Mouse (Mus musculus): Measurements from ENCODE around the gene Tsc2. TPM values are rescaled to one million over a fixed set of nuclear protein-coding genes. Genes with fewer than 3 reads are reported as not detected.

Gene Tsc2
- polyA plus RNA-seq, 1 experiment: 163 TPM

GRCm38 (mm10) chr17:24563638-24564037 is 68.8 kb downstream of the Tsc2 start:
- Histone ChIP-seq H3K36me3 (ENCODE audit: control insufficient read depth, insufficient read depth, low read length) (no peaks in the 10 kb centered on the region), H3K4me1 (replicated peaks; ENCODE audit: control insufficient read depth, insufficient read depth, low read length) (peaks cover 3% of the 10 kb centered on the region), H3K27ac (ENCODE audit: control insufficient read depth, insufficient read depth, low read length) (no peak overlapping the region), H3K27me3 (ENCODE audit: control insufficient read depth, insufficient read depth, low read length) (no peaks in the 10 kb centered on the region), H3K4me3 (ENCODE audit: control insufficient read depth, insufficient read depth, low read length) (no peak overlapping the region)
- TF ChIP-seq POLR2A (IDR thresholded peaks at IDR 0.05; ENCODE audit: control insufficient read depth, extremely low read depth, insufficient read depth, low read length, poor library complexity) (no peak), CTCF (IDR thresholded peaks at IDR 0.05; ENCODE audit: borderline replicate concordance, control insufficient read depth, extremely low read depth, insufficient read depth, low read length, poor library complexity) (no peak)
- 51% methylated on average over 5 of the region's 5 CpGs for WGBS
- DNase-seq: no peak

- H3K27ac ChIP-seq (ENCODE audit: control insufficient read depth, insufficient read depth, low read length): no peak overlapping the region
- H3K27me3 ChIP-seq (ENCODE audit: control insufficient read depth, insufficient read depth, low read length): no peaks in the 10 kb centered on the region
- H3K4me1 ChIP-seq (replicated peaks; ENCODE audit: control insufficient read depth, insufficient read depth, low read length): peaks cover 6% of the 10 kb centered on the region
- DNase-seq: no peak
- no peak for TF ChIP-seq CTCF (IDR thresholded peaks at IDR 0.05; ENCODE audit: borderline replicate concordance, control insufficient read depth, extremely low read depth, insufficient read depth, low read length, poor library complexity)
- no peak for TF ChIP-seq POLR2A (IDR thresholded peaks at IDR 0.05; ENCODE audit: control insufficient read depth, extremely low read depth, insufficient read depth, low read length, poor library complexity)
- H3K36me3 ChIP-seq (ENCODE audit: control insufficient read depth, insufficient read depth, low read length): no peaks in the 10 kb centered on the region
- 92% methylated on average over 2 of the region's 2 CpGs for WGBS
- no peak overlapping the region for H3K4me3 ChIP-seq (ENCODE audit: control insufficient read depth, insufficient read depth, low read length)
Observed at GRCm38 (mm10) chr17:24561592-24561991, 70.8 kb downstream of the Tsc2 start.

- no peak overlapping the region for H3K27ac ChIP-seq (ENCODE audit: control insufficient read depth, insufficient read depth, low read length)
- DNase-seq: no peak
- WGBS: 97% methylated on average over 5 of the region's 5 CpGs
Observed at GRCm38 (mm10) chr17:24560301-24561028, 72.0 kb downstream of the Tsc2 start.

GRCm38 (mm10) chr17:24559146-24559545 is 73.3 kb downstream of the Tsc2 start:
- no peak overlapping the region for H3K27ac ChIP-seq (ENCODE audit: control insufficient read depth, insufficient read depth, low read length)
- peaks cover 17% of the 10 kb centered on the region for H3K4me1 ChIP-seq (replicated peaks; ENCODE audit: control insufficient read depth, insufficient read depth, low read length)
- DNase-seq: no peak
- no peaks in the 10 kb centered on the region for H3K36me3 ChIP-seq (ENCODE audit: control insufficient read depth, insufficient read depth, low read length)
- H3K4me3 ChIP-seq (ENCODE audit: control insufficient read depth, insufficient read depth, low read length): no peak overlapping the region
- WGBS: 90% methylated on average over 3 of the region's 3 CpGs
- no peaks in the 10 kb centered on the region for H3K27me3 ChIP-seq (ENCODE audit: control insufficient read depth, insufficient read depth, low read length)
- TF ChIP-seq POLR2A (IDR thresholded peaks at IDR 0.05; ENCODE audit: control insufficient read depth, extremely low read depth, insufficient read depth, low read length, poor library complexity): no peak
- no peak for TF ChIP-seq CTCF (IDR thresholded peaks at IDR 0.05; ENCODE audit: borderline replicate concordance, control insufficient read depth, extremely low read depth, insufficient read depth, low read length, poor library complexity)

More at GRCm38 (mm10) chr17:24560301-24561028, 72.0 kb downstream of the Tsc2 start:
- Histone ChIP-seq H3K4me3 (ENCODE audit: control insufficient read depth, insufficient read depth, low read length) (no peak overlapping the region), H3K27me3 (ENCODE audit: control insufficient read depth, insufficient read depth, low read length) (no peaks in the 10 kb centered on the region), H3K36me3 (ENCODE audit: control insufficient read depth, insufficient read depth, low read length) (no peaks in the 10 kb centered on the region), H3K4me1 (replicated peaks; ENCODE audit: control insufficient read depth, insufficient read depth, low read length) (peaks cover 6% of the 10 kb centered on the region)
- TF ChIP-seq POLR2A (IDR thresholded peaks at IDR 0.05; ENCODE audit: control insufficient read depth, extremely low read depth, insufficient read depth, low read length, poor library complexity) (no peak), CTCF (IDR thresholded peaks at IDR 0.05; ENCODE audit: borderline replicate concordance, control insufficient read depth, extremely low read depth, insufficient read depth, low read length, poor library complexity) (no peak)

GRCm38 (mm10) chr17:24558600-24559099 is 73.8 kb downstream of the Tsc2 start:
- Histone ChIP-seq H3K36me3 (ENCODE audit: control insufficient read depth, insufficient read depth, low read length) (no peaks in the 10 kb centered on the region), H3K4me1 (replicated peaks; ENCODE audit: control insufficient read depth, insufficient read depth, low read length) (peaks cover 16% of the 10 kb centered on the region), H3K27ac (ENCODE audit: control insufficient read depth, insufficient read depth, low read length) (no peak overlapping the region), H3K4me3 (ENCODE audit: control insufficient read depth, insufficient read depth, low read length) (no peak overlapping the region), H3K27me3 (ENCODE audit: control insufficient read depth, insufficient read depth, low read length) (no peaks in the 10 kb centered on the region)
- TF ChIP-seq POLR2A (IDR thresholded peaks at IDR 0.05; ENCODE audit: control insufficient read depth, extremely low read depth, insufficient read depth, low read length, poor library complexity): no peak
- no peak for TF ChIP-seq CTCF (IDR thresholded peaks at IDR 0.05; ENCODE audit: borderline replicate concordance, control insufficient read depth, extremely low read depth, insufficient read depth, low read length, poor library complexity)
- WGBS: 52% methylated on average over 4 of the region's 4 CpGs
- DNase-seq: no peak

- peaks cover 15% of the 10 kb centered on the region for H3K4me1 ChIP-seq (replicated peaks; ENCODE audit: control insufficient read depth, insufficient read depth, low read length)
- H3K27me3 ChIP-seq (ENCODE audit: control insufficient read depth, insufficient read depth, low read length): no peaks in the 10 kb centered on the region
- no peak overlapping the region for H3K27ac ChIP-seq (ENCODE audit: control insufficient read depth, insufficient read depth, low read length)
- TF ChIP-seq CTCF (IDR thresholded peaks at IDR 0.05; ENCODE audit: borderline replicate concordance, control insufficient read depth, extremely low read depth, insufficient read depth, low read length, poor library complexity) (no peak), POLR2A (IDR thresholded peaks at IDR 0.05; ENCODE audit: control insufficient read depth, extremely low read depth, insufficient read depth, low read length, poor library complexity) (no peak)
- no peaks in the 10 kb centered on the region for H3K36me3 ChIP-seq (ENCODE audit: control insufficient read depth, insufficient read depth, low read length)
- no peak for DNase-seq
- WGBS: 97% methylated on average over 7 of the region's 7 CpGs
- H3K4me3 ChIP-seq (ENCODE audit: control insufficient read depth, insufficient read depth, low read length): no peak overlapping the region
Observed at GRCm38 (mm10) chr17:24557091-24557490, 75.3 kb downstream of the Tsc2 start.
